Mouse (Mus musculus): Measurements from ENCODE around the gene Cbfa2t3.
"Not testable (repeated sequence)": the region's sequence is repeated elsewhere in the genome, so short reads cannot be mapped to it uniquely, and the experiment has no call there.

Cbfa2t3 gene

GRCm38 (mm10) chr8:122638601-122639000 is 60.3 kb downstream of the Cbfa2t3 start:
- DNase-seq (ENCODE audit: low spot score): no peak

DNA sequence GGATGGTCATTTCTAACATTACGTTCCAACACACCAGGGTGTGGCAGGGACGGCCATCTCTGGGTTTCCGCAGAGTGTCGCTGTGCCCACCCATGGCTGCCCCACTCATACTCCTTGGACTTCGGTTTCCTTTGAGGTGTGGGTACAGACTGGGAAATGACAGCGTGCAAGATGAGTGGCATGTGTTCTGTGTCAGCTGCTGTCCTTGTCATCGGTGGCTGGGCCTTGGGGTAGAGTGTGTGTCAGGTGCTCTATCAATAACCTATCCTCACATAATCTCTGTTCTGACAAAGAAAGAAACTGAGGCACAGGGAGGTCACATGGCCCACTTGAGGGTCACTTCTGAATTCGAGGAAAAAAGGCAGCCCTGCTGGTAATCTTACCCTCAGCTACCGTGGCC is 61.7 kb downstream of the Cbfa2t3 start:
- no peak for DNase-seq (ENCODE audit: low spot score)

- DNase-seq (ENCODE audit: low spot score): no peak
These were observed 62.1 kb downstream of the Cbfa2t3 start for GRCm38 (mm10) chr8:122636803-122637175.

DNA sequence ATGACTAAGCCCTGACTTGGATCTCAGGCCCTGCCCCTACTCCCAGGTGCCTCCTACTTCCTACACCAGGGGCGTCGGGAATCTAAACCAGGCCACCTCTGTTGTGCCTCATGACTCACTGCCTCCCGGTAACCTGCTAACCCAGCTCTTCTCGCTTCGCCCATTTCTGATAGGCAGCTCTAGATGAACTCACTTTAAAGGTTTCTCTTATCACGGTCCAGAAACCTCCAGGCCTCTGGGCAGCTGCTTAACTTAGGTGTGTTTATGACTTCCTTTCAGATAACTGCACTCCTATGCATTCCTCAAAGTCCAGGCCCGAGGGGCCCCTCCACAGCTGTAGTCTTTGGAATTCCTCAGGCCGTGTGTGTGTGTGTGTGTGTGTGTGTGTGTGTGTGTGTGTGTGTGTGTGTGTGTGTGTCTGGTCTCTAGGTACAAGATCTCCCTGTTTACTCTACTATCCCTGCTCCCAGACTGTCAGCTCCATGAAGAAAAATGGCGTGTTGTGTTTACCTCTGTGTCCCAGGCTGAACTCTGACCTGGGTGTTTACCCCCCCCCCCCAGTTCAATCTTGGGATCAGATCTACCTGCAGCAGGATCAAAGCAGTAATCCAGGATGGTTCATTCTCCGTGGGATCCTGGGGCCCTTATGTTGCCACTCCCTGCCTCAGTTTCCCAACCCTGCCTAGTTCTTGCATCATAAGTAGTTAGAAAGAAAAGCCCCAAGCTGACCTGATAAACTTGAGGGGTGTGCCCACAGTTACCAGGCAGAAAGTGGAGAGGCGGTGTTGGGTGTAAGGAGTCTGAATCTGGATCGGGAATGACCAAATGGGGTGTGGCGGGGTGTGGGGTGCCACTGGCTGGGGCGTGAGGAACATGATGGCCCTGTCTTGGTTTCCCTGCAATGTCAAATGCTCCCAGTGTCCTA is 62.8 kb downstream of the Cbfa2t3 start:
- DNase-seq (ENCODE audit: low spot score): no peak

GRCm38 (mm10) chr8:122633205-122633604 is 65.7 kb downstream of the Cbfa2t3 start:
- DNase-seq (ENCODE audit: low spot score): no peak

DNA sequence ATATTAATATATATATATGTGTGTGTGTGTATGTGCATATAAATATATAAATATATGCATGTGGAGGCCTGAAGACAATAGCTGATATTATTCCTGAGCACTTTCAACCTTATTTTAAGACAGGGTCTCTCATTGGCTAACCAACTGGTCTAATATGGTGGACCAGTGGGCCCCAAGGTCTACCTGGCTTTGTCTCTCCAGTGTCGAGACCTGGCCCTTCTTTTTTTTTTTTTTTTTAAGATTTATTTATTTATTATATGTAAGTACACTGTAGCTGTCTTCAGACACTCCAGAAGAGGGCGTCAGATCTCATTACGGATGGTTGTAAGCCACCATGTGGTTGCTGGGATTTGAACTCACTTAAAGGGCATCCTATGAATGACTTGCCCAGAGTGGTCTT is 66.8 kb downstream of the Cbfa2t3 start:
- DNase-seq (ENCODE audit: low spot score): not testable (repeated sequence)

DNA sequence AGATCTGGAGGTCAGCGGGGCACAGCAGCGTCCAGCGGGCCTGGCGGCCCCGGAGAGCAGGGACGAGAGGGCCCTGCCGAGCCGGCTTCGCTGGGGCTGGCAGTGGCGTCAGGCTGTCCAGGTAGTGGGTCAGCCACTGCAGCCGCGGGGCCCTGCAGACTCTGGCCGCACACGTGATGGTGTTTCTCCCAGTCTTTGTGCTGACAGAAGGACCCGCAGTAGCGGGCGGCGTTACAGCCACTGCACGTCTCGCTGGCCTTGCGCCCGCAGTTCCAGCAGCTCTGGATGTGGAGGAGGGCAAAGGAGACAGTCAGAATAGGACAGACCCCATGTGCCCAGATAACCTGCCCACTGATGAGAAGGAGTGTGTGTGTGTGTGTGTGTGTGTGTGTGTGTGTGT is 68.2 kb downstream of the Cbfa2t3 start:
- no peak for DNase-seq (ENCODE audit: low spot score)

DNA sequence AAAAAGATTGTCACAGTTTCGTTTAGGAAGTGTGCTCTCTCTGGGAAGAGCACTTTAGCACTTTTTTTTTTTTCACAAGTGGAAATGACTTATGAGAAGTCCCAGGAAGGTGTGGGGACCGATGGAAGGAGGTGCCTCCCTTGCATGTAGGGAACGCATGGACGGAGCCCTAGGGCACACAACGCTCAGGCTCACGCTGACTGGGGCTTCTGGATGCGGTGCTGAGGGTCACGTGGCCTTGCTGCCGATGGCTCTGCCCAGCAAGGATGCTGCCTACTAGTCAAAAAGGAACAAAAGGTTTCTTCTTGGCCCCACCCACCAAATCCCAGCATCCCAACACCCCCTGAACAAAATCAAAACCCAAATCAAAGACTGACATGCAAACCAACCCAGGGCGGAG is 69.5 kb downstream of the Cbfa2t3 start:
- no peak for DNase-seq (ENCODE audit: low spot score)

DNA sequence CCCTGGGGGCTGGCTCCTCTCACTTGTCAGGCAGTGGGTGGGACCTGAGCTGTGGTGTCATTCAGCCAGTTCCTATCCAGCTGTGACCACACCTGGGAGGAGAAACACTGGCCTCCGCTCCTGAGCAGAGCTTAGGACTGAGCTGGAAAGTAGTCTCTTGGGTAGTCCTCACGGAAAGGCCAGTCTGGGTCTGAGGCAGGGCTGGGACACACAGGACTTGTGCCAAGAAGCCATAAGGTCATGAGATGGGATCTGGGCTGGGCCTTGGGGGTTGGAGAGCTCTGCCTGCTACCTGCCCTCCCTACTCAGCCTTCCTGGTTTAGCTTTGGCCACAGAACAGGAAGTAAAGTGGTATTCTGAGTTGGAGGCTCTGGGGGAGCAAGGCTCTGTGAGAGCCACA is 72.0 kb downstream of the Cbfa2t3 start:
- DNase-seq (ENCODE audit: low spot score): no peak

DNA sequence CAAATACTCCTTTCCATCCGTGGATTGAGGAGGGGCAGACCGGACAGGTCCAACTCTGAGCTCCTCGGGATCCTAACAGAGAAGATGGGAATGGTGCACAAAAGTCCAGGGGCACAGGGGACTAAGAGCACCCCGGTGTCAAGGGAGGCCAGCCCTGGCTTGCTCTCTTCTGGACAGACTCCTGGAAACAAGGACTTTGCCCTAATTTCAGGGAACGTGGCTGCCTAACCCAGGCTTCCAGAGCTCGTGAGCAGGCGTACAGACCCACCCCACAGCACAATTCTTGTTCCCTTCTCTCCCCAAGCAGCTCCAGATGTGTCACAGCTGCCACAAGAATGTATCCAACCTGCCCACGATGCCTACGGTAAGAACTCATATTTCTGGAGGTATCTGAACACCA is 73.1 kb downstream of the Cbfa2t3 start:
- no peak for DNase-seq (ENCODE audit: low spot score)

DNA sequence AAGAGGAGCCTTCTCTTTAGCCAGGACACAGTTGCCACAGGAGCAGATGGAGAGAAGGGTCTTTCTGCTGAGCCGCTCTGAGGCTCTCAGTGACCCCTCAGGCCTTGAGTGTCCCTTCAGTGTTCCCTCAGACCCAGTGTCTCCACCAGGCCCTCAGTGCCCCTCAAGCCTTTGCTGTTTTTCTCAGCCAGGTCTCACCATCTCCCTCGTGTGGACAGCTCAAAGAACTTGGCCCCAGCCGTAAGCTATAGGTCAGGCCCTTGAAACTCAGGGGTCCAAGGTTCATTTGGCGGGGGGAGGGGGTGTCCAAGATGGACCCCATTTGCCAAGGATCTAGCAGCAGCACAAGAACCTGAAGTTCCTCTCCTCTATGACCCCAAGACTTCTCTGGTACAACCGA is 74.3 kb downstream of the Cbfa2t3 start:
- no peak for DNase-seq (ENCODE audit: low spot score)

DNA sequence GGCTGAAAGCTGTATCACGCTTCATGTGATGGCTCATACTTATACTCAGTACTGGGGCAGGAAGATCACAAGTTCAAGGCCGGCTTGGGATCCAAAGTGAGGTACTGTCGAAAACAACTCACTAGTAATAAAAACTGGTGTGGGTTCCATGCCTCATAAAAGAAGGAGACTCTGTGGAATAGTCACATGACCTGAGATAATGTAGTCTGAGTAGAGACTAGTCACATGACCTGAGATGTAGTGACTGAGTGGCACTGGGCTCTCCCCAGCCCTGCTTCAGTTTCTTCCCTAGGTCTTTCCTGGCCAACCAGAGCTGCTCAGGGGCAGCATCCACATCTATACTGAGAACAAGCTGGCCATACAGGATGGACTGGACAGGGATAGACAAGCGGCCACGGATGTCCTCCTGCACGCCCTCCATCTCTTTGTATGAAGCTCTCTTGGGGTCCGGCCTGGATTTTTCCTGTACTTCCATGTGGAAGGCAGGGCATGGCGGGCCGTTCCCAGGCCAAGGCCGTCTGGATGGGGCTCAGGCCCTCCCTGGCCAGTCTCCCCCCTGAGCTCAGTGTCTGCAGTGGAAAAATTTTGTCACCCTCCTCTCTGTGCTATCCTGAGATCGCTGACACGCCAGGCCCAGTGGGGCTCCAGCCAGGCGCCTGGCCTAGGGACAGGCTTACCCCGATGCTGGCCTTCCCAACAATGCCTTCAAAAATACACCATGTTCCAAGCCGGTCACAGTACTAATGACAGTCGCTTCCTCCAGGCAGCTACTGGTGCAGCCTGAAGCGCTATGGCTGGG is 74.9 kb downstream of the Cbfa2t3 start:
- DNase-seq (ENCODE audit: low spot score): no peak

- no peak for DNase-seq (ENCODE audit: low spot score)
These were observed 76.2 kb downstream of the Cbfa2t3 start, which contains the start of gene Pabpn1l for GRCm38 (mm10) chr8:122622727-122623126. TSS of gene Pabpn1l (minus strand) at chr8:122622739.

DNA sequence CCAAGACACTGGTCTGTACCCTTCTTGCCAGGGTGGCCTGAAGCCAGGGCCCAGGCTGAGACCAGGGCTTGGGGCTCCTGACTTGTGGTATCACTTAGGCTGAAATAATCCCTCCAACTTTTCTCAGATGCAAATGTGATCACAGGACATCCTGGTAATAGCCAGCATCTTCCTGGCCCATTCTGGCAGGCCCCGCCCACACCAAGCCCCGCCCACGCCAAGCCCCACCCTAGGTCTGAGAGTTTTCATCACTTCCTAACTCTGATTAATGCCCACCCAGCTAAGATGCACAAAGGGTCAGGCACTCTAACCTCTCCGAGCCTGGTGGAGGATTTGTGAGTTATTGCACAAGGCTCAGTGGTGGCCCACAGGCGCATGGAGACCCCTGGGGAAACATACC is 78.5 kb downstream of the Cbfa2t3 start:
- DNase-seq (ENCODE audit: low spot score): no peak

- no peak for DNase-seq (ENCODE audit: low spot score)
These were observed 80.1 kb downstream of the Cbfa2t3 start for GRCm38 (mm10) chr8:122618660-122619378.

DNA sequence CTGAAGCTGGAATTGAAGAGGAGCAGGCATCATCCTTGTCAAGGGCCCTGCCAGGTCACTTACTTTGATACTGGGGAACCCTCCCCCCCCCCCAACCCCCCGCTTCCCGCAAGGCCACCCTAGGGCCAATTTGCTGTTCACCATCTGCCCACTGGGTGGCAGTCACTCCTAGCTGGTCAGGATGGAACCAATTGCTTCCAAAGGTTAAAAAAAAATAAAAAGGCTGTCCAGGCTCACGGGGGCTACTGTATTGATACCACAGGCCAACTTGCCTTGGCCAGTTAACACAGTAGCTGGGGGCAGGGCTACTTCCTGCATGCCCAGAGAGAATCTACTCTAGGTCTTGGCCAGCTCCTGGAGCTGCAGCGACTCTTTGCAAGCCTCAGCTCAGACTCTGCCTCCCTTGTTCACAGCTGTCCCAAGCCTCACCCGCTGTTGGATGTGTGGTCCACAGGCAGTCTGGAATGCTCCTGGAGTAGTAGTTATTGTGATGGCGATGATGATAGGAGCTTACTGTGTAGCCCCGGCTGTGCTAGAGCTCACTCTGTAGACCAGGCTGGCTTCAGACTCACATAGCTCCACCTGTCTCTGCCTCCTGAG is 80.9 kb downstream of the Cbfa2t3 start:
- DNase-seq (ENCODE audit: low spot score): peak; percentile 94

DNA sequence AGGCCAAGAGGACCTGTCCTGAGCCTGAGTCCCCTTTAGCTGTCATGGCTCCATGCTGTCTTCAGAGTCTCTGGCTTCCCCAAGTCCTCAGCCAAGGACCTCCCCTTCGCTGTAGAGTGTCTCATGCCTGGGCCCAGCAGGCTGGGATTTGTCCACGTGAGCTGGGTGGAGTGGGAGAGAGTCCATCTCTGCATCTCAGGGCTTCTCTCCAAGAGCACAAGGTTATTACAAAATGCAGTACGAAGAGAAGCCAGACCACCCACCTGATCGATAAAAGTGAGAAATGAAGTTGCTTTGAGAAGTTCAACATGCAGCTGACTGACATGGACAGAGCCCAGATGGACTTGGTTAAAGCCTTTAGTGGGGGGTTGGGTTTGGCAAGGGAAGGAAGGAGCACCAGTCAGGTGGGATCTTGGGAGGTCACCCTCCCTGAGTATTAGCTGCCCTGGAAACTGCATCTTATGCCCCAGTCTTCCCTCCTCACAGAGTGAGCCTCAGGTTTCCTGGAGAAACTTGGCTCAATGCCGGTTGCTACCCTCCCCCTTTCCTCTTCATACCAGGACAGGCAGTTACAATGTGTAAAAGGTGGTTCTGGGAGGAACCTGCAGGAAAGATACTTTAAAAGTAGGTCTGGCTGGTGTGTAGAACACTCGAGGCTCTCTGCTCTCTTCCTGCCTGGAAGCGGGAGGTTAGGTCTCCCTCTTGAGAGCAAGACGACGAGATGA is 82.6 kb downstream of the Cbfa2t3 start:
- peak; percentile 67 for DNase-seq (ENCODE audit: low spot score)

DNA sequence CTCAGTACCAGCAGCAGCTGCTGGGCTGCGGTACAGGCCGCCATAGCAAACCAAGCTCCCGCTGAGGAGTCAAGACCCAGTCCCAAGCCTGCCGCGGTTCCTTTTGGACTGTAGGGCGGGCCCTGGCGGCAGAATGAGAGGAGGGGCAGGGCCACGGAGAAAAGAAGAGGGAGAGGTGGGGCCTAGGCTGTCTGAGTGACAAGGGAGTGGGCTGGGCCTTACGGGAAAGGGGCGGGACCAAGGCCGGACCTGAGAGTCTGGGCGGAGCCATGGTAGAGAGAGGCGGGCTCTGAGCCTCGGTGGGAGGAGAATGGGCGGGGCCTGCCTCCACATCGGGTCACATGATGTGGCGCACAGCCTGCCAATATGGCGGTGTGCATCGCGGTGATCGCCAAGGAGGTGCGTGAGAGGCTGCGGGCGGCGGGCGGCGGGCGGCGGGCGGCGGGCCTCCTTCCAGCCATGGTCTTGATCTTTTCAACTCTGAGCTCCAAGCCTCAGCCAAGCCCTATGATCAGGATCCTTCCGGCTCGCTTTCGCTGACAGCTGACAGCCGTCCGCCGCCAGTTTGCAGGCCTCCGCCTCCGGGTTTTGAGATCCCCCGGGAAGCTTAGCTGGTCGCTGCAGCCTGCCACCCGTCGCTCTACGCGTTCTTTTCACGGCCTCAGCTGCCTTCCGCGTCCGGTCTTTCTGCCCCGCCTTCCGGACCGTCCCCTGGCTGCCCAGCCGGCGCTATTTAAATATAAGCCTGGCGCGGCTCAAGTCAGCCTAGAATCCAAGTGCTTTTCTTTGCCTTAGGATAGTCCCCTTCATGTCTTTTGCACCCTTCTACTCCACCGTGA is 87.4 kb downstream of the Cbfa2t3 start, which contains the start of the genes Galns and Trappc2l:
Gene Galns (minus strand): TSS at position 169 of the 839 bp plus-strand sequence.
Gene Trappc2l (plus strand): TSS at position 346 of the 839 bp plus-strand sequence.
- peak; percentile 98 for DNase-seq (ENCODE audit: low spot score)

- no peak for DNase-seq (ENCODE audit: low spot score)
These were observed 88.2 kb downstream of the Cbfa2t3 start for GRCm38 (mm10) chr8:122610612-122611277.

- DNase-seq (ENCODE audit: low spot score): no peak
These were observed 88.7 kb downstream of the Cbfa2t3 start for GRCm38 (mm10) chr8:122610209-122610608.
